Mouse (Mus musculus) heart, adult 10 weeks (tissue): ENCODE measurements around the gene Zfp804b. TPM values are rescaled to one million over a fixed set of nuclear protein-coding genes. Genes with fewer than 3 reads are reported as not detected.

Experiments
- polyA plus RNA-seq: library from polyadenylated mRNA; stranded (reverse); fragments of 350-450 nt; fragmentation: Illumina TruSeq; extraction: RNeasy Lipid Tissue Mini Kit (QIAGEN cat#74804); gene quantifications from one replicate; pipeline ENCODE4 v1.2.3, GENCODE M21; 2014; ENCODE audit warnings: low read depth, low replicate concordance

Gene Zfp804b
- not detected for polyA plus RNA-seq

DNA sequence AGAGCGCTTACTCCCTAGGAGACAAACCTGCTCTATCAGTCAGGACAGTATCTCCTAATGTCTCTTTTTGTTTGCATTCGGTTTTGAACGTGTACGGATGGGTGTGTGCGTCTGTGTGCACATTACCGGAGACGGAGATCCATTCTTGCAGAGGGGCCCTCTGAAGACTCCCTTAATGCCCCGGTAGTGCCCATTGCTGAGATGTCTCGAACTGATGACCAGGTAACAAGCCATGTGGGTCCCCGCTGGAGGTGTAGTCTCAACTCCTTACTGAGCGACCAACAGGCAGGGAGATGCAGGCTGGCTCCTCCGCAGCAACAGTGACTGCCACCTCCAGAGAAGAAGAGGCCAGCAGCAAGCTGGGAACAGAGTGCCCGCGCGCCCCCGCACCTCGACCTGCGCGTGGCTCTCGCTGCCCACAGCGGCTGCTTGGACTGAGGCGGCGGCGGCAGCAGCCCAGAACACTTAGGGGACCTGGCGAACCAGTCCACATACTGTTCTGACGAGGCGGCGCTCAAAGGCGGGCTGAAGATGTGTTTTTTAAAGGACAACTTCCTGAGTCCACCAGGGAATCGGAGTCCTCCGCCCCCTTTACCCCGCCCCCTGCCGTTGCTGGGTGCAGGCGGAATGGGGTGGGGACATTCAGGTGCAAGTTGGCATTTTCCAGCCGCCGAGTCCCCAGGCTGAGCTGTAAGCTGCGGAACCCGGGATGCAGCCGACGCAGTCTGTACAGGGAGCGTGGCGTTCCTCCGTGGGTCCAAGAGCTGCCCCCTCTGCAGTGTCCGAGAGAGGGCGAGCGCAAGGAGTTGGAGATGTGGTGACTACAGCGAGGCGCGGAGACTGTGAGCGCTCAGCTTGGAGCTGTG lies at the start of gene Zfp804b:
TSS of gene Zfp804b (minus strand) at position 612 of the 866 bp plus-strand sequence.

DNA sequence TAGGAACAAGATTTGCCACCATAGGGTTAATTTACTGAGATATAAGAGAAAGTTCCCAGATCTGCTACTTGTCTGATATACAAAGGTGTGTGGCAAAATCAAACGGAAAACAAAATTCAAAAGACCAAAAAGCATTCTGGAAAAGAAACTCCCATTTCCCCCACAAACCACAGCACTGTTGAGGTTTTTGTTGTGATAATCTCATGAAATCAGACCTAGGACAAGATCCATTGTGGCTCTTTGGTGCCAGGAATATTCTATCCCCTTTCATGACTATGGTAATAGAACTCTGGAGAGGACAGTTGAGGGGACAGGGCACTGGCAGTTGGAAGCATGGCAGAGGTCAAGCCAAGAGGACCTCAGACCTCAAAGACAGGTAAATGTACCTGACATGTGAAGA lies 40.7 kb downstream of the Zfp804b start, which contains the start of gene Tex47:
TSS of gene Tex47 (plus strand) at position 301 of the 400 bp plus-strand sequence.

Other genes with a start within 250 kb of the Zfp804b start
- gene Tex47, start 40.6 kb downstream of the Zfp804b start, polyA plus RNA-seq = not detected